Mouse (Mus musculus) intestine, embryonic 16.5 days (tissue): ENCODE results near the gene Sap18b. TPM values are rescaled to one million over a fixed set of nuclear protein-coding genes. Genes with fewer than 3 reads are reported as not detected.

Experiments used
- ATAC-seq: fragments of 200-750 bp; cut with Nextera tagmentation; 2 replicates; pipeline ENCODE4 v1.8.0; 2017; ENCODE audit warnings: moderate TSS enrichment, moderate library complexity
- H3K27ac ChIP-seq: fragments of 300-500 bp; sonication (generic); 2 replicates; pipeline ENCODE4 v1.5.1; 2014; ENCODE audit warnings: mild to moderate bottlenecking, low read length
- H3K27me3 ChIP-seq: fragments of 300-500 bp; sonication (generic); replicated peaks from 2 replicates; pipeline ENCODE4 v1.6.1; 2014; ENCODE audit warnings: low read length, control low read depth, mixed read lengths; ENCODE audit not compliant: control insufficient read depth, insufficient read depth
- H3K36me3 ChIP-seq: fragments of 300-500 bp; sonication (generic); 2 replicates; pipeline ENCODE4 v1.6.1; 2014; ENCODE audit warnings: low read length, control low read depth; ENCODE audit not compliant: control insufficient read depth, insufficient read depth
- H3K4me1 ChIP-seq: fragments of 300-500 bp; sonication (generic); 2 replicates; pipeline ENCODE4 v1.6.1; 2014; ENCODE audit warnings: low read length, control low read depth, mixed read lengths; ENCODE audit not compliant: control insufficient read depth, insufficient read depth
- H3K4me2 ChIP-seq: fragments of 300-500 bp; sonication (generic); 2 replicates; pipeline ENCODE4 v1.6.1; 2014; ENCODE audit warnings: low read depth, low read length, control low read depth
- H3K4me3 ChIP-seq: fragments of 300-500 bp; sonication (generic); 2 replicates; pipeline ENCODE4 v1.5.1; 2014; ENCODE audit warnings: mild to moderate bottlenecking, low read length
- H3K9ac ChIP-seq: fragments of 300-500 bp; sonication (generic); 2 replicates; pipeline ENCODE4 v1.6.1; 2014; ENCODE audit warnings: low read depth, low read length
- H3K9me3 ChIP-seq: fragments of 300-500 bp; sonication (generic); 2 replicates; pipeline ENCODE4 v1.6.1; 2016; ENCODE audit warnings: low read length, control low read depth; ENCODE audit not compliant: control insufficient read depth
- WGBS: fragments of 180-500 bp; shearing (Covaris S2); extraction: QIAGEN DNeasy Blood & Tissue Kit; methylation state at CpG from one replicate; pipeline ENCODE4 v1.1.7; 2014; 5-methylcytosine and 5-hydroxymethylcytosine counted together
- polyA plus RNA-seq: library from polyadenylated mRNA; unstranded; fragments of >200 nt; fragmentation: Nextera tagmentation; extraction: Ambion mirVana; gene quantifications from 2 replicates; pipeline ENCODE4 v1.2.1, GENCODE M21; 2015

Gene Sap18b
- polyA plus RNA-seq, 1 experiment from 2014 or later: 333 TPM

DNA sequence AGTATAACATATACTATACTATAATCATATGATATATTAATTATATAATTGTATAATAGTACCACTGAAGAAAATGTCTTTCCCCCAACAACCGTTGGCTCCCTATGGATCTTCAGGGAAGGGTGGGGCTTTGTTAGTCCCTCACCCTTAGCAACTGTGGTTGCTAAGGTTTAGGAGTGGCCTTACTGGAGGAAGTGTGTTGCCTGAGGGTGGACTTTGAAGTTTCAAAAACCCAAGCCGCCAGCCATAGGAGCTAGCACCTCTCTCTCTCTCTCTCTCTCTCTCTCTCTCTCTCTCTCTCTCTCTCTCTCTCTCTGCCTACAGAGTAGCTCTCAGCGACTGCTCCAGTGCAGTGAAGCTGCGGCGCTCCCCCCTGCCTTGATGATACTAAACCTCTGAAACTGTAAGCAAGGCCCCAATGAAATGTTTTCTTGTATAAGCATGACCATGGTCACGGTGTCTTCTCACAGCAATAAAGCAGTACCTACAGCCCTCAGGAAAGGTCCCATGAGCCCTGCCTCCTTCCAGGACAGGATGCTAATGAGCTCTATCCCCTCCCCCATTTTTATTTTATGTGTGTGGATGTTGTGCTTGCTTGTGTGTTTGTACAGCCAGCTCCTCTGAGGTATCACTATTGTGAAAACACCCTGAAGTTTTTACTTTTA lies 9.0 kb upstream of the Sap18b start:
- peak; percentile 95 for ATAC-seq
- H3K4me3 ChIP-seq: no peak overlapping the region
- H3K4me2 ChIP-seq: no peak overlapping the region
- no peaks in the 10 kb centered on the region for H3K9me3 ChIP-seq
- no peaks in the 10 kb centered on the region for H3K4me1 ChIP-seq
- H3K36me3 ChIP-seq: no peaks in the 10 kb centered on the region
- 29% methylated on average over 6 of the region's 6 CpGs for WGBS
- no peaks in the 10 kb centered on the region for H3K27me3 ChIP-seq
- H3K27ac ChIP-seq: no peak overlapping the region
- no peak overlapping the region for H3K9ac ChIP-seq

DNA sequence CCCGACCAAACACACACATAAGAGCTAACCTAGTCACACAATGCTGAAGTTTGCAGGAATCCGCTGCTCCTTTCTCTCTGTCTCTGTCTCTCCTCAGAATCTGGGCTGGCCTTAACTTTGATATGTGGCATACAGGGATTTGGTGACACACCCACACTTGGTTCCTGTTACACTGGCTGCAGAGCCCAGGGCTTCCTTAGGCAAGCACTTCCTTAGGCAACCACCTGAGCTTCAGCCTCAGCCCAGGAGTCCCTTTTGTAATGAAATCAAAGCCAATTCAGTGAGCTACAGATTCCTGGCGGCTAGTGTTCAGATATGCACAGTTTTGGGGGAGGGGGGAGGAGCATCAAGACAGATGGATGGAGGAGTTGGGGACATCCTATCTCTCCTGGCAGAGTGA lies 7.5 kb upstream of the Sap18b start:
- Histone ChIP-seq H3K4me3 (no peak overlapping the region), H3K4me2 (no peak overlapping the region), H3K27me3 (no peaks in the 10 kb centered on the region), H3K9me3 (no peaks in the 10 kb centered on the region), H3K4me1 (no peaks in the 10 kb centered on the region), H3K36me3 (no peaks in the 10 kb centered on the region), H3K9ac (no peak overlapping the region), H3K27ac (no peak overlapping the region)
- ATAC-seq: no peak
- 77% methylated on average over 3 of the region's 3 CpGs for WGBS

DNA sequence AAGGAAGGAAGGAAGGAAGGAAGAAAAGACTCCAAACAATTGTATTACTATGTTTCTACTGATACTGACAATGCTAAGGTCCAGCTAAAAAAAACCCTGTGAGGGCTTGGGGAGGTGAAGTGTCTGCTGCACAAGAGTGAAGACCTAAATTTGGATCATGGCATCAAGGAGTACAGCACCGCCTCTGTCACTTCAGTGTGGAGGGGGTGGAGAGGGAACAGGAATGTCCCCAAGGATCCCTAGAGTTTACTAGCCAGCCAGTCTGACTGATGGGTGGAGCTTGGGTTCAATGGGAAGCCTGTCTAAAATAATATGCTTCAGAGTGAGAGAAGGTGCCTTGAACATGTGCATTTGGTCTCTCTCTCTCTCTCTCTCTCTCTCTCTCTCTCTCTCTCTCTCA lies 6.9 kb upstream of the Sap18b start:
- Histone ChIP-seq H3K27ac (no peak overlapping the region), H3K4me3 (no peak overlapping the region), H3K36me3 (no peaks in the 10 kb centered on the region), H3K27me3 (no peaks in the 10 kb centered on the region), H3K9me3 (no peaks in the 10 kb centered on the region), H3K4me2 (no peak overlapping the region), H3K9ac (no peak overlapping the region), H3K4me1 (no peaks in the 10 kb centered on the region)
- ATAC-seq: no peak
- WGBS: 44% methylated on average over 1 of the region's 1 CpGs

DNA sequence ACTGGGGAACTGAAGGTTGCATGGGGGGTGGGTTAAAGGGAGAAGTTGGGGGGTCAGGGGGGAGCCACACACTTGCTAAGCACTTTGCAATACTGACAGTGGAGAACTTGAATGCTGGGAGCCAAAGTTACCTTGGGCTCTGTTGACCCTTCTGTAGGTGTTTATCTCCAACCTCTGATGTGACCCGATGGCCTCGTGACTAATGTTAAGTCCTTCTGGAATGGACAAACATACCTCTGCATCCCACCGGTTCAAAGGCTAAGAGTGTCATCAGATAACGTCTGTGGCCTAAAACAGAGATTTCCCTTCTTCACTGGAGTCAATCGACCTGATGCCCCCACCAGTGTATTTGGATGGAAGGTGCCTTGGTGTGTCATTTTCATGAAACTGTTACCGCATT lies 3.9 kb upstream of the Sap18b start:
- Histone ChIP-seq H3K4me1 (no peaks in the 10 kb centered on the region), H3K4me2 (no peak overlapping the region), H3K36me3 (no peaks in the 10 kb centered on the region), H3K27ac (no peak overlapping the region), H3K27me3 (no peaks in the 10 kb centered on the region), H3K9me3 (no peaks in the 10 kb centered on the region), H3K9ac (no peak overlapping the region), H3K4me3 (no peak overlapping the region)
- no peak for ATAC-seq
- WGBS: 62% methylated on average over 6 of the region's 6 CpGs

DNA sequence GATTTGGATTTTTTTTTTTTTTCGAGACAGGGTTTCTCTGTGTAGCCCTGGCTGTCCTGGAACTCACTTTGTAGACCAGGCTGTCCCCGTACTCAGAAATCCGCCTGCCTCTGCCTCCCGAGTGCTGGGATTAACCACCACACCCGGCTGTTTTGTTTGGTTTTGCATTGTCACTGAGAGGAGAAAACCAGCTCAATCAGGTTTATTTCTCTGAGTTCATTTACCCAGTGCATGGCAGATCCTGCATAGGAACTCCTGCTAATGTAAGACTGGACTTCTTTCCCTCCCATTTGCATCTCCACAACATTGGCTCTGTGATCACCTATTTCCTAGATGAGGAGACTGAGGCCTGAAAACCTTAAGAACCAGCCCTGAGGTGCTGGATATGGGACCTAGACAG lies 3.0 kb upstream of the Sap18b start:
- 82% methylated on average over 5 of the region's 5 CpGs for WGBS
- Histone ChIP-seq H3K9ac (no peak overlapping the region), H3K4me3 (no peak overlapping the region), H3K4me2 (no peak overlapping the region), H3K36me3 (no peaks in the 10 kb centered on the region), H3K27me3 (no peaks in the 10 kb centered on the region), H3K27ac (no peak overlapping the region), H3K9me3 (no peaks in the 10 kb centered on the region), H3K4me1 (no peaks in the 10 kb centered on the region)
- no peak for ATAC-seq

DNA sequence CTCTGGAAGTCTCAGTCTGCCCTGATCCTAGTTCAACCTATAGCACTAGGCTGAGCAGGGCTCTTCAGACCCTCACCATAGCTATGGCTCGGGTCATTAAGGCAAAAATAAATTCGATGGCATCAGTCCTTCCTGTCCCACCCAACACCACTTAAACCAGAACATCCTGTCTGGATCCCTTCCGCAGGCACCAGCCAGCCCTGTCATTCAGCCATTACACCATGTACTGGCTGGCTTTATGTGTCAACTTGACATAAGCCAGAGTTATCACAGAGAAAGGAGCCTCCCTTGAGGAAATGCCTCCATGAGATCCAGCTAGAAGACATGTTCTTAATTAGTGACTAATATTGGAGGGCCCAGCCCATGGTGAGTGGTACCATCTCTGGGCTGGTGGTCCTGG lies 2.4 kb upstream of the Sap18b start:
- no peak overlapping the region for H3K4me2 ChIP-seq
- 58% methylated on average over 3 of the region's 3 CpGs for WGBS
- no peaks in the 10 kb centered on the region for H3K36me3 ChIP-seq
- no peaks in the 10 kb centered on the region for H3K27me3 ChIP-seq
- no peaks in the 10 kb centered on the region for H3K9me3 ChIP-seq
- H3K27ac ChIP-seq: no peak overlapping the region
- no peaks in the 10 kb centered on the region for H3K4me1 ChIP-seq
- no peak overlapping the region for H3K9ac ChIP-seq
- ATAC-seq: no peak
- H3K4me3 ChIP-seq: no peak overlapping the region

DNA sequence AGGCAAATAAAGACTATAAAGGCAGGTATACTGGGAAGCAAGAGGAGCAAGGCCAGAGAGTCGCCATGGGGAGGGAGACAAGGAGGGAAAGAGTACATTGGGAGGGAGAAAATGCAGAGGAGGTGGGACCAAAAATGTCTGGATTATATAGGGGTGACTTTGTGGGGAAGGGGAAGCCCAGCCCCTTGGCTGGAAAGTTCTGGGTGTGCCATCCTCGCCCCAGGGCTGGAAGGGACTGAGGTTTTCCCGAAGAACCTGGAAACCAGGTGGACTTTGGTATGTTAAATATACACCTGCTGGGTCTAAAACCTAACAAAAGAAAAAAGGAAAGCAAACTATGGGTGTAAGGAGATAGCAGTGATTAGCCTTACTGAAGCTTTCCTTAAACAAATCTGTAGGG lies 5.0 kb downstream of the Sap18b start:
- 50% methylated on average over 3 of the region's 3 CpGs for WGBS
- Histone ChIP-seq H3K36me3 (no peaks in the 10 kb centered on the region), H3K4me1 (peaks cover 10% of the 10 kb centered on the region; the same call in 1 of the 2 replicates), H3K27me3 (no peaks in the 10 kb centered on the region), H3K9ac (no peak overlapping the region), H3K9me3 (no peaks in the 10 kb centered on the region), H3K4me3 (no peak overlapping the region), H3K27ac (no peak overlapping the region), H3K4me2 (no peak overlapping the region)
- ATAC-seq: no peak

DNA sequence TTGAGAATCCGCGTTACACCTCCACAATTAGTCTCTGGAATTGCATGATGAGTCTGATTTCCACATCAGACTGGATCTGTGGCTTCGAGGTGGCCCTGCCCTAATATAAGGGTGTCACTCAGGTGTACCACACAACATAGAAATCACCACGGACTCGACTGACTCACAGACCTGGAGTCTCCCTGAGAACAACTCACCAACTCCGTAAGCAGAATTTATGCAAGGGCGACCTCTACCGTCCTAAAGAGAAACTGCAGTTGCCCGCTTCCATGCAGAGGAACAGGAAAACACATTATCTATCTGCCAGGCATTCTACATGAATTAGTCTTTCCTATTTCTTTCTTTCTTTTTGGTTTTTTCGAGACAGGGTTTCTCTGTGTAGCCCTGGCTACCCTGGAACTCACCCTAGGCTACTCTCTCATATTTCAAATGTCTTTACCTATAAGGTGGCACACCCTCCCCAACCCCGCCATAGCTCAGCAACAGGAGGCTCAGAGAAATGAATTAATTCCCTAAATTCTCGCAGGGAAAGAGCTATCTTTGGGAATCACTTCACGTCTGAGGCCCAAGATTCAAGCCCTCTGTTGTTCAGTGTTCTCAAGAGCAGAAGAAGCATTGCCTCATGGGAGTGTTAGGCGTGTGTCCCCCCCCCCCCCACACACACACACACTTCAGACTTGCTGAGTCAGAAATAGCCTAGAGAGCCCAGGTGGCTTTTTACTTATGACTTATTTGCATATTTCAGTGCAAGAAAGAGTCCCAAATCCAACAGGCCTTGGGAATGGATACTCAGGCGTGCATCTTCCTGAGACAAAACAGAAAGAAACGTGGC lies 7.7 kb downstream of the Sap18b start:
- H3K36me3 ChIP-seq: no peaks in the 10 kb centered on the region
- H3K27ac ChIP-seq: no peak overlapping the region
- H3K9ac ChIP-seq: peak overlapping the region; percentile 49
- peak overlapping the region; percentile 42 for H3K4me3 ChIP-seq
- peaks cover 10% of the 10 kb centered on the region; the same call in 1 of the 2 replicates for H3K4me1 ChIP-seq
- ATAC-seq: peak; percentile 61
- no peaks in the 10 kb centered on the region for H3K9me3 ChIP-seq
- no peaks in the 10 kb centered on the region for H3K27me3 ChIP-seq
- WGBS: 16% methylated on average over 16 of the region's 16 CpGs
- H3K4me2 ChIP-seq: peak overlapping the region; percentile 56

DNA sequence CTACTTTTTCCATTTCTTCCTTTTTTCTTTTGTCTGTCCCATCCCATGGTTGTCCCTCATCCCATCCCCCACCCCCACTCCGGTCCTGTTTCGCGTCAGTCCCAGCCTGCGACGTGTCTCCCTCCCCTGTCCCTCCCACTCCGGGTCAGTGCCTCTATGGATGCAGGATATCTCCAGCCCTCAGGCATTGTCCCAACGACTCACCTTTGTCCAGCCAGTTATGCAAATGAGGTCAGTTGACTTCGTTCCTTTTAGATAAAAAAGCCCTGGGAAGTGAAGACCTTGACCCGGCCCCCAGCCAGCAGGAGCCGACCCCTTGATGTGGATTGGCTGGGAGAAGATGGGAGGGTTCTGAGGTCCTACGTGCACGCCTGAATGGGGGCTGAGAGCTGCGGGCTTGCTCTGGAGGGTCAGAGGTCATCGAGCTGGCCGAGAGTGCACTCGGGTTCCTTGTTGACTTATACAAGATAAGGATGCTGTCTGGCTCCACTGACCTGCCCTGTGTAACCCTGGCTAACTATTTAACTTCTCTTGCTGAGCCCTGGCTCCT lies 8.4 kb downstream of the Sap18b start:
- H3K27ac ChIP-seq: no peak overlapping the region
- peak; percentile 79 for ATAC-seq
- H3K9ac ChIP-seq: peak overlapping the region; percentile 49
- no peaks in the 10 kb centered on the region for H3K36me3 ChIP-seq
- under 1% methylated on average over 16 of the region's 16 CpGs for WGBS
- no peaks in the 10 kb centered on the region for H3K27me3 ChIP-seq
- no peaks in the 10 kb centered on the region for H3K9me3 ChIP-seq
- peaks cover 10% of the 10 kb centered on the region; the same call in 1 of the 2 replicates for H3K4me1 ChIP-seq
- peak overlapping the region; percentile 42 for H3K4me3 ChIP-seq
- H3K4me2 ChIP-seq: peak overlapping the region; percentile 56
